Mouse (Mus musculus) heart, embryonic 11.5 days (tissue): ENCODE measurements around the gene Tnn. TPM values are rescaled to one million over a fixed set of nuclear protein-coding genes. Genes with fewer than 3 reads are reported as not detected.

Experiments
- ATAC-seq: fragments of 200-750 bp; cut with Nextera tagmentation; replicated peaks from 2 replicates; pipeline ENCODE4 v1.8.0; 2017; ENCODE audit warnings: moderate library complexity; ENCODE audit not compliant: insufficient number of reproducible peaks, low FRiP score, low TSS enrichment
- H3K27ac ChIP-seq: fragments of 300-500 bp; sonication (generic); 2 replicates; pipeline ENCODE4 v1.5.1; 2014; ENCODE audit warnings: mild to moderate bottlenecking, low read depth, low read length
- H3K27me3 ChIP-seq: fragments of 300-500 bp; sonication (generic); 2 replicates; pipeline ENCODE4 v1.6.1; 2014; ENCODE audit warnings: mild to moderate bottlenecking, low read length, mixed read lengths; ENCODE audit not compliant: control insufficient read depth, insufficient read depth
- H3K36me3 ChIP-seq: fragments of 300-500 bp; sonication (generic); 2 replicates; pipeline ENCODE4 v1.6.1; 2014; ENCODE audit warnings: mild to moderate bottlenecking, low read length, moderate library complexity, mixed read lengths; ENCODE audit not compliant: control insufficient read depth, insufficient read depth
- H3K4me1 ChIP-seq: fragments of 300-500 bp; sonication (generic); 2 replicates; pipeline ENCODE4 v1.6.1; 2014; ENCODE audit warnings: low read length; ENCODE audit not compliant: control insufficient read depth, insufficient read depth
- H3K4me2 ChIP-seq: fragments of 300-500 bp; sonication (generic); 2 replicates; pipeline ENCODE4 v1.6.1; 2014; ENCODE audit warnings: mild to moderate bottlenecking, moderate library complexity
- H3K4me3 ChIP-seq: fragments of 300-500 bp; sonication (generic); 2 replicates; pipeline ENCODE4 v1.5.1; 2014; ENCODE audit warnings: low read depth, low read length
- H3K9ac ChIP-seq: fragments of 300-500 bp; sonication (generic); 2 replicates; pipeline ENCODE4 v1.6.1; 2014; ENCODE audit warnings: mild to moderate bottlenecking, low read depth, low read length, moderate library complexity
- H3K9me3 ChIP-seq: fragments of 300-500 bp; sonication (generic); replicated peaks from 2 replicates; pipeline ENCODE4 v1.6.1; 2016; ENCODE audit warnings: low read length; ENCODE audit not compliant: control insufficient read depth
- WGBS: fragments of 180-500 bp; shearing (Covaris S2); extraction: QIAGEN DNeasy Blood & Tissue Kit; methylation state at CpG from one replicate; pipeline ENCODE4 v1.1.7; 2014; ENCODE audit not compliant: insufficient replicate concordance; 5-methylcytosine and 5-hydroxymethylcytosine counted together
- polyA plus RNA-seq: library from polyadenylated mRNA; unstranded; fragments of >200 nt; fragmentation: Nextera tagmentation; extraction: Ambion mirVana; gene quantifications from 2 replicates; pipeline ENCODE4 v1.2.1, GENCODE M21; 2014

The Tnn gene
- polyA plus RNA-seq, 1 experiment from 2014 or later: not detected

GRCm38 (mm10) chr1:160042351-160042750 is 111.0 kb downstream of the Tnn start:
- Histone ChIP-seq H3K4me3 (no peak overlapping the region), H3K36me3 (no peaks in the 10 kb centered on the region), H3K4me2 (no peak overlapping the region), H3K27ac (no peak overlapping the region), H3K9ac (no peak overlapping the region), H3K4me1 (peaks cover 3% of the 10 kb centered on the region; the same call in 1 of the 2 replicates), H3K27me3 (no peaks in the 10 kb centered on the region), H3K9me3 (no peaks in the 10 kb centered on the region)
- WGBS: 80% methylated on average over 7 of the region's 7 CpGs
- no peak for ATAC-seq

GRCm38 (mm10) chr1:160041264-160041775 is 112.1 kb downstream of the Tnn start:
- H3K36me3 ChIP-seq: no peaks in the 10 kb centered on the region
- H3K4me3 ChIP-seq: no peak overlapping the region
- no peak overlapping the region for H3K4me2 ChIP-seq
- no peak overlapping the region for H3K27ac ChIP-seq
- WGBS: 91% methylated on average over 7 of the region's 7 CpGs
- ATAC-seq: no peak
- H3K27me3 ChIP-seq: no peaks in the 10 kb centered on the region
- no peaks in the 10 kb centered on the region for H3K9me3 ChIP-seq
- H3K4me1 ChIP-seq: peaks cover 5% of the 10 kb centered on the region
- H3K9ac ChIP-seq: no peak overlapping the region

GRCm38 (mm10) chr1:160039951-160040645 is 113.3 kb downstream of the Tnn start:
- ATAC-seq: no peak

GRCm38 (mm10) chr1:160036996-160037521 is 116.3 kb downstream of the Tnn start:
- H3K4me3 ChIP-seq: no peak overlapping the region
- no peak overlapping the region for H3K9ac ChIP-seq
- no peaks in the 10 kb centered on the region for H3K36me3 ChIP-seq
- ATAC-seq: 0 out of 2 replicates have a peak, but pooled peaks have one; percentile 22
- no peak overlapping the region for H3K4me2 ChIP-seq
- H3K4me1 ChIP-seq: peaks cover 2% of the 10 kb centered on the region; the same call in 1 of the 2 replicates
- no peaks in the 10 kb centered on the region for H3K27me3 ChIP-seq
- 63% methylated on average over 5 of the region's 5 CpGs for WGBS
- no peak overlapping the region for H3K27ac ChIP-seq
- H3K9me3 ChIP-seq: no peaks in the 10 kb centered on the region

More at GRCm38 (mm10) chr1:160039951-160040645, 113.3 kb downstream of the Tnn start:
- Histone ChIP-seq H3K4me2 (no peak overlapping the region), H3K9ac (no peak overlapping the region), H3K9me3 (no peaks in the 10 kb centered on the region), H3K4me3 (no peak overlapping the region), H3K27ac (no peak overlapping the region), H3K4me1 (peaks cover 5% of the 10 kb centered on the region), H3K27me3 (no peaks in the 10 kb centered on the region), H3K36me3 (no peaks in the 10 kb centered on the region)
- WGBS: 70% methylated on average over 7 of the region's 7 CpGs

- Histone ChIP-seq H3K36me3 (no peaks in the 10 kb centered on the region), H3K9me3 (no peaks in the 10 kb centered on the region), H3K27me3 (no peaks in the 10 kb centered on the region), H3K4me2 (no peak overlapping the region), H3K4me1 (peaks cover 2% of the 10 kb centered on the region; the same call in 1 of the 2 replicates), H3K27ac (no peak overlapping the region), H3K9ac (no peak overlapping the region), H3K4me3 (no peak overlapping the region)
- 50% methylated on average over 3 of the region's 3 CpGs for WGBS
- ATAC-seq: no peak
Observed at GRCm38 (mm10) chr1:160035561-160035960, 117.8 kb downstream of the Tnn start.

Other genes with a start within 250 kb of the Tnn start
- gene 4930523C07Rik, start 109.2 kb downstream of the Tnn start, polyA plus RNA-seq: 13.3 and 15.0 TPM in 2 replicates
- gene Mrps14, start 41.6 kb upstream of the Tnn start, polyA plus RNA-seq: 178 and 193 TPM in 2 replicates
- 202 and 205 TPM in 2 replicates for gene Cacybp, start 59.3 kb upstream of the Tnn start, polyA plus RNA-seq